Mouse (Mus musculus) myocyte (in vitro differentiated cells): ENCODE results near the gene Stk11. TPM values are rescaled to one million over a fixed set of nuclear protein-coding genes. Genes with fewer than 3 reads are reported as not detected.

Source experiments
- H3K27me3 ChIP-seq: one replicate; pipeline ENCODE4 v1.6.1; 2011; ENCODE audit not compliant: control insufficient read depth, insufficient read depth, insufficient read length
- H3K36me3 ChIP-seq: one replicate; pipeline ENCODE4 v1.6.1; 2011; ENCODE audit not compliant: control insufficient read depth, insufficient read depth
- H3K4me2 ChIP-seq: one replicate; pipeline ENCODE4 v1.6.1; 2011; ENCODE audit warnings: low read depth, control low read depth
- H3K4me3 ChIP-seq: one replicate; pipeline ENCODE4 v1.5.1; 2011; ENCODE audit warnings: mild to moderate bottlenecking, control low read depth, moderate library complexity
- H3K79me2 ChIP-seq: one replicate; pipeline ENCODE4 v1.6.1; 2011; ENCODE audit not compliant: control insufficient read depth, insufficient read depth
- H3ac ChIP-seq: one replicate; pipeline ENCODE4 v1.6.1; 2011; ENCODE audit not compliant: control insufficient read depth, insufficient read length
- CEBPB ChIP-seq: IDR thresholded peaks from 2 replicates; pipeline ENCODE4 v1.6.1; 2011; ENCODE audit warnings: mild to moderate bottlenecking, moderate library complexity; ENCODE audit not compliant: poor library complexity, insufficient read depth, severe bottlenecking
- E2F4 ChIP-seq: IDR thresholded peaks from one replicate; pipeline ENCODE4 v1.6.1; 2011; ENCODE audit warnings: mild to moderate bottlenecking, control low read depth, moderate library complexity; ENCODE audit not compliant: insufficient read depth
- MAX ChIP-seq: IDR thresholded peaks from one replicate; pipeline ENCODE4 v1.6.1; 2011; ENCODE audit warnings: low read depth, mild to moderate bottlenecking, control low read depth
- MYOD1 ChIP-seq, 3 experiments: IDR thresholded peaks; one replicate each; pipeline ENCODE4 v1.6.1; 2011; ENCODE audit warnings: control low read depth in 2 of 3, low read depth in 2 of 3, mild to moderate bottlenecking in 2 of 3, moderate library complexity in 1 of 3; ENCODE audit not compliant: insufficient read length in 2 of 3, control insufficient read depth in 1 of 3
- MYOG ChIP-seq, 3 experiments: IDR thresholded peaks; one replicate each; pipeline ENCODE4 v1.6.1; 2011; ENCODE audit warnings: control low read depth in 2 of 3, low read depth in 2 of 3, mild to moderate bottlenecking in 2 of 3; ENCODE audit not compliant: insufficient read length in 2 of 3, control insufficient read depth in 1 of 3, insufficient read depth in 1 of 3
- POLR2A ChIP-seq: IDR thresholded peaks from one replicate; pipeline ENCODE4 v1.6.1; 2011; ENCODE audit warnings: low read depth, mild to moderate bottlenecking, control low read depth, moderate library complexity; ENCODE audit not compliant: insufficient read length
- POLR2AphosphoS2 ChIP-seq: IDR thresholded peaks from one replicate; pipeline ENCODE4 v1.6.1; 2011; ENCODE audit warnings: low read depth, control low read depth; ENCODE audit not compliant: insufficient read length
- REST ChIP-seq: IDR thresholded peaks from one replicate; pipeline ENCODE4 v1.6.1; 2011; ENCODE audit warnings: mild to moderate bottlenecking, control low read depth, moderate library complexity; ENCODE audit not compliant: insufficient read depth, insufficient read length
- SRF ChIP-seq: IDR thresholded peaks from one replicate; pipeline ENCODE4 v1.6.1; 2011; ENCODE audit warnings: low read depth; ENCODE audit not compliant: control insufficient read depth, insufficient read length
- TCF12 ChIP-seq: IDR thresholded peaks from one replicate; pipeline ENCODE4 v1.6.1; 2011; ENCODE audit warnings: mild to moderate bottlenecking, control low read depth; ENCODE audit not compliant: poor library complexity, insufficient read depth, severe bottlenecking
- TCF3 ChIP-seq: IDR thresholded peaks from one replicate; pipeline ENCODE4 v1.6.1; 2011; ENCODE audit warnings: low read depth, control low read depth; ENCODE audit not compliant: insufficient read length
- USF1 ChIP-seq: IDR thresholded peaks from one replicate; pipeline ENCODE4 v1.6.1; 2011; ENCODE audit warnings: low read depth, mild to moderate bottlenecking, control low read depth, moderate library complexity
- polyA plus RNA-seq: library from polyadenylated mRNA; unstranded; fragments of >200 nt; fragmentation: generic; extraction: Trizol; gene quantifications from one replicate; pipeline ENCODE4 v1.2.1, GENCODE M21; 2012; ENCODE audit warnings: missing spikeins

Stk11 gene
- polyA plus RNA-seq, 1 experiment, result 150 TPM

DNA sequence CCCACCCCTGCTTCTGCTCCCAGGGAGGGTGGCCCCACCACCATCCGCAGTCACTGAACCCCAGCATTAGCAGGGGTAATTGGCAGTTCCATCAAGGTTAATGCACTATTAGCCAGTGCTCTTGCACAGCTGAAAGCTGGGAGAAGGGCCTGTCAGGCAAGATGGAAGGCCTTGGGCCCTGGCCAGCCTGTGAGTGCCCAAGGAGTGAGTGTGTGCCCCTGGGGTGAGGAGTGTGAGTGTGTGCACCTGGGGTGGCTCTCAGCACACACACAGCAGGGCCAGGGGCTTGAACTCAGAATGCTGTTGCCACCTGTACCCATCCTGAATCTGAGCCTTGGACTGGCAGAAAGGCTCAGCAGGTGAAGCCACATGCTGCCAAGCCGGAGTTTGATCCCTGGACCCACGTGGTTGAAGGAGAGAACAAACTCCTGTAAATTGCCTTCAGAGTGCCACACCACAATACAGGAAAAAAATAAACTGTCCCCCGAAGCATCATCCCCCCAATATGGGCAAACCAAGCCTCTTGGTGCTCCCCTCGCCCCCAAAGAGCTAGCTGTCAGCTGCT lies 60.7 kb downstream of the Stk11 start:
- no peak overlapping the region for H3K4me2 ChIP-seq
- H3K36me3 ChIP-seq, result peaks cover under 1% of the 10 kb centered on the region
- no peak for TF ChIP-seq TCF12
- TF ChIP-seq REST, result no peak
- no peak for TF ChIP-seq MYOD1 (IDR thresholded peaks at IDR 0.05; ENCODE audit: control insufficient read depth in 1 of 3, insufficient read length in 2 of 3, low read depth in 2 of 3)
- no peak for TF ChIP-seq TCF3
- no peak for TF ChIP-seq MAX
- TF ChIP-seq CEBPB, result no peak
- no peak for TF ChIP-seq E2F4
- TF ChIP-seq USF1, result no peak
- no peak for TF ChIP-seq MYOG (IDR thresholded peaks at IDR 0.05; ENCODE audit: control insufficient read depth in 1 of 3, insufficient read depth in 1 of 3, insufficient read length in 2 of 3, low read depth in 2 of 3)
- no peak overlapping the region for H3K4me3 ChIP-seq
- H3K27me3 ChIP-seq, result no peaks in the 10 kb centered on the region
- H3K79me2 ChIP-seq, result no peaks in the 10 kb centered on the region
- H3ac ChIP-seq, result no peak overlapping the region

DNA sequence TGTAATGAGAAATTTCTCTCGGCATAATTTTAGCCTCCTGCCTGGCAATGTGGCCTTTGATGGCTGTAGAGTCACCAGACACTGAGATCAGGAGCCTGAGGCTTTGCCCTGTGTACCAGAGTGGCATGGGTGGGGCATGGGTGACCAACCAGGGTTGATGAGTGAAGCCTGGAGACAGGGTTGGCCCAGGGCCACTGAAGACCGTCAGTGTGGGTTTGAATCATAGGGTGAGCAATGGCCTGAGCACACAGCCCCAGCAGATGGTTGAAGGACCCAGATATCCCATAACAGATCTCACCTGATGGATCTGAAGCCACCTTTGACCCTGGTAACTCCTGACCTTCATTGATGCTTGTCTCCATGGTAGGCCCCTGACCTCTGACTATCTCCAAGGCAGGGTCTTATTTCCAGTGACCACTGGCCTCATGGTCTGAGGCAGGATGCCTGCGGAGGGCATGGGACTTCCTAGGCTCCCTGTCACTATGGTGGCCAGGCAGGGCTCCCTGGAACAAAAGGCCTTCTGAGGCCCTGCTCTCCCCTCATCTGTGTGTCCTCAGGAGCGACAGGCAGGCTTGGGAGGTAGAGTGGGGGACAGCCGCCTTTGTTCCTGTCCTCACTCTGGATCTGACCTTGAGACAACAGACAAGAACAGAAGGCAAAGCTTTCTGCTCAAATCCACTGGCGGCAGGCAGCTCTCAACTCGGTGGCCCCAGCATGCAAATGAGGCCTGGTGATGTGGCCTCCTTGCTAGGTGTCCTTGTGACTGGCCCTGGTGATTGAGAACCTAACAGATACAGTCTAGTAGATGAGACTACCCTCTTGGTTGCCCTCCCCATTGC lies 62.1 kb downstream of the Stk11 start:
- Histone ChIP-seq H3K4me3 (no peak overlapping the region), H3K27me3 (no peaks in the 10 kb centered on the region), H3ac (no peak overlapping the region), H3K4me2 (peak overlapping the region; percentile 30), H3K79me2 (no peaks in the 10 kb centered on the region), H3K36me3 (no peaks in the 10 kb centered on the region)
- TF ChIP-seq MYOD1 (IDR thresholded peaks at IDR 0.05; ENCODE audit: control insufficient read depth in 1 of 3, insufficient read length in 2 of 3, low read depth in 2 of 3) (peak in 1 of 3 experiments; percentile 29), CEBPB (no peak)

GRCm38 (mm10) chr10:80179068-80180051 lies 63.8 kb downstream of the Stk11 start, which contains the start of gene Efna2:
Efna2 (plus strand) TSS chr10:80179482.
- no peaks in the 10 kb centered on the region for H3K79me2 ChIP-seq
- H3ac ChIP-seq, result peak within 1 kb of the TSS; percentile 32
- H3K36me3 ChIP-seq, result no peaks in the 10 kb centered on the region
- no peaks in the 10 kb centered on the region for H3K27me3 ChIP-seq
- peak within 1 kb of the TSS; percentile 23 for H3K4me3 ChIP-seq
- TF ChIP-seq POLR2AphosphoS2, result peak; percentile 55
- TF ChIP-seq MYOG (IDR thresholded peaks at IDR 0.05; ENCODE audit: control insufficient read depth in 1 of 3, insufficient read depth in 1 of 3, insufficient read length in 2 of 3, low read depth in 2 of 3), result no peak
- TF ChIP-seq SRF, result no peak
- no peak for TF ChIP-seq USF1
- peak; percentile 74 for TF ChIP-seq POLR2A
- peak within 1 kb of the TSS; percentile 88 for H3K4me2 ChIP-seq

Other genes with a start within 250 kb of the Stk11 start
- 0.22 TPM for gene Prtn3, start 241.3 kb upstream of the Stk11 start, polyA plus RNA-seq
- gene Plppr3, start 241.2 kb upstream of the Stk11 start, polyA plus RNA-seq, result 5.4 TPM
- not detected for gene Elane, start 229.6 kb upstream of the Stk11 start, polyA plus RNA-seq
- not detected for gene Cfd, start 224.9 kb upstream of the Stk11 start, polyA plus RNA-seq
- 31.4 TPM for gene Med16, start 206.9 kb upstream of the Stk11 start, polyA plus RNA-seq
- gene Gm26602, start 204.9 kb upstream of the Stk11 start, polyA plus RNA-seq, result not detected
- gene Kiss1r, start 198.8 kb upstream of the Stk11 start, polyA plus RNA-seq, result 0.59 TPM
- 69.0 TPM for gene R3hdm4, start 194.6 kb upstream of the Stk11 start, polyA plus RNA-seq
- 1.2 TPM for gene Arid3a, start 188.8 kb upstream of the Stk11 start, polyA plus RNA-seq
- gene Wdr18, start 155.7 kb upstream of the Stk11 start, polyA plus RNA-seq, result 35.1 TPM
- gene Grin3b, start 145.1 kb upstream of the Stk11 start, polyA plus RNA-seq, result 0.73 TPM
- 152 TPM for gene Tmem259, start 131.5 kb upstream of the Stk11 start, polyA plus RNA-seq
- 109 TPM for gene Cnn2, start 127.2 kb upstream of the Stk11 start, polyA plus RNA-seq
- gene Abca7, start 119.3 kb upstream of the Stk11 start, polyA plus RNA-seq, result 15.6 TPM
- gene Arhgap45, start 99.2 kb upstream of the Stk11 start, polyA plus RNA-seq, result 0.53 TPM
- gene Polr2e, start 76.0 kb upstream of the Stk11 start, polyA plus RNA-seq, result 209 TPM
- gene Gpx4, start 68.6 kb upstream of the Stk11 start, polyA plus RNA-seq, result 1,278 TPM
- gene Sbno2, start 10.2 kb upstream of the Stk11 start, polyA plus RNA-seq, result 44.6 TPM
- gene Atp5d, start 22.8 kb downstream of the Stk11 start, polyA plus RNA-seq, result 1,163 TPM
- gene Cbarp, start 25.0 kb downstream of the Stk11 start, polyA plus RNA-seq, result 10.0 TPM
- gene Midn, start 32.5 kb downstream of the Stk11 start, polyA plus RNA-seq, result 131 TPM
- gene Cirbp, start 50.2 kb downstream of the Stk11 start, polyA plus RNA-seq, result 54.2 TPM
- 23.5 TPM for gene 1600002K03Rik, start 57.1 kb downstream of the Stk11 start, polyA plus RNA-seq
- 3.6 TPM for gene Efna2, start 63.7 kb downstream of the Stk11 start, polyA plus RNA-seq
- 30.7 TPM for gene Mum1, start 110.6 kb downstream of the Stk11 start, polyA plus RNA-seq
- 407 TPM for gene Ndufs7, start 133.3 kb downstream of the Stk11 start, polyA plus RNA-seq
- 162 TPM for gene Gamt, start 145.2 kb downstream of the Stk11 start, polyA plus RNA-seq
- gene Dazap1, start 145.7 kb downstream of the Stk11 start, polyA plus RNA-seq, result 123 TPM
- 4,761 TPM for gene Rps15, start 176.7 kb downstream of the Stk11 start, polyA plus RNA-seq
- gene Apc2, start 180.2 kb downstream of the Stk11 start, polyA plus RNA-seq, result 0.24 TPM
- gene 2310011J03Rik, start 204.7 kb downstream of the Stk11 start, polyA plus RNA-seq, result 44.0 TPM
- 2.1 TPM for gene Pcsk4, start 213.7 kb downstream of the Stk11 start, polyA plus RNA-seq
- gene Reep6, start 214.2 kb downstream of the Stk11 start, polyA plus RNA-seq, result 25.7 TPM
- 57.8 TPM for gene Adamtsl5, start 232.6 kb downstream of the Stk11 start, polyA plus RNA-seq
- 0.05 TPM for gene Plk5, start 240.7 kb downstream of the Stk11 start, polyA plus RNA-seq